8 mouse cellular contexts compared by ENCODE assay signal in genomic region chr16:91646681-91647419, GRCm38 (mm10). TPM values are rescaled to one million over a fixed set of nuclear protein-coding genes. Genes with fewer than 3 reads are reported as not detected.
DNase-seq lines count a peak whose midpoint lies in the region; ATAC-seq and TF ChIP-seq lines count a peak whose summit lies in the region.

Gart (minus strand) TSS chr16:91646952.

- peak within 1 kb of the TSS; percentile 93 for H3K4me2 ChIP-seq in forebrain, embryonic 14.5 days (ENCODE audit: low read length)
- H3K4me2 ChIP-seq in neural tube, embryonic 15.5 days = peak within 1 kb of the TSS; percentile 96

- H3K4me1 ChIP-seq in ES-Bruce4 (ENCODE audit: control insufficient read depth, insufficient read depth, low read length) = no peaks in the 10 kb centered on the region
- H3K4me1 ChIP-seq in forebrain, embryonic 14.5 days (ENCODE audit: control insufficient read depth, insufficient read depth, low read length) = peaks cover 9% of the 10 kb centered on the region
- peaks cover 22% of the 10 kb centered on the region for H3K4me1 ChIP-seq in neural tube, embryonic 15.5 days

- H3K27ac ChIP-seq in ES-Bruce4 (ENCODE audit: insufficient read depth, low read length) = peak within 1 kb of the TSS; percentile 72
- H3K27ac ChIP-seq in forebrain, embryonic 14.5 days (ENCODE audit: low read depth, low read length) = peak within 1 kb of the TSS; percentile 93
- H3K27ac ChIP-seq in neural tube, embryonic 15.5 days (replicated peaks) = peak within 1 kb of the TSS; percentile 99

- DNase-seq in forebrain, embryonic 14.5 days (ENCODE audit: low spot score) = peak; percentile 93
- DNase-seq in heart, postnatal 14 days = peak; percentile 96 to 97
- DNase-seq in layer of hippocampus, adult 11-12 months (ENCODE audit: low spot score) = peak; percentile 94
- peak; percentile 94 to 96 for DNase-seq in lung, adult 18-20 months
- peak; percentile 91 to 93 for DNase-seq in thymus, adult 18-20 months

- H3K9ac ChIP-seq in ES-Bruce4 (ENCODE audit: low read depth, poor library complexity, severe bottlenecking) = peak within 1 kb of the TSS; percentile 98
- H3K9ac ChIP-seq in forebrain, embryonic 14.5 days (ENCODE audit: low read length) = peak within 1 kb of the TSS; percentile 88
- H3K9ac ChIP-seq in neural tube, embryonic 15.5 days (replicated peaks) = peak within 1 kb of the TSS; percentile 95

- peak; percentile 88 for TF ChIP-seq POLR2A in ES-Bruce4 (IDR thresholded peaks at IDR 0.05; ENCODE audit: insufficient read depth, low read length)

- TF ChIP-seq EP300 in ES-Bruce4 (IDR thresholded peaks at IDR 0.05; ENCODE audit: insufficient read depth, low read depth, low read length) = 0 out of 2 replicates have a peak, but pooled peaks have one; percentile 4

- H3K27me3 ChIP-seq in ES-Bruce4 (ENCODE audit: control insufficient read depth, insufficient read depth, low read length, poor library complexity, severe bottlenecking) = no peaks in the 10 kb centered on the region
- no peaks in the 10 kb centered on the region for H3K27me3 ChIP-seq in forebrain, embryonic 14.5 days (replicated peaks; ENCODE audit: control insufficient read depth, insufficient read depth, low read length)
- H3K27me3 ChIP-seq in neural tube, embryonic 15.5 days (replicated peaks) = no peaks in the 10 kb centered on the region

- H3K36me3 ChIP-seq in ES-Bruce4 (ENCODE audit: control insufficient read depth, insufficient read depth, low read length, poor library complexity, severe bottlenecking) = peaks cover 24% of the 10 kb centered on the region
- peaks cover 14% of the 10 kb centered on the region for H3K36me3 ChIP-seq in forebrain, embryonic 14.5 days (ENCODE audit: control insufficient read depth, insufficient read depth, low read length)
- peaks cover 8% of the 10 kb centered on the region for H3K36me3 ChIP-seq in neural tube, embryonic 15.5 days

- TF ChIP-seq CTCF in ES-Bruce4 (IDR thresholded peaks at IDR 0.05; ENCODE audit: low read depth, low read length) = no peak

- H3K9me3 ChIP-seq in ES-Bruce4 (replicated peaks; ENCODE audit: control insufficient read depth, insufficient read depth, low read length, poor library complexity, severe bottlenecking) = no peaks in the 10 kb centered on the region
- no peaks in the 10 kb centered on the region for H3K9me3 ChIP-seq in forebrain, embryonic 14.5 days (replicated peaks; ENCODE audit: control insufficient read depth, low read length)
- H3K9me3 ChIP-seq in neural tube, embryonic 15.5 days (replicated peaks) = no peaks in the 10 kb centered on the region

- peak; percentile 91 for ATAC-seq in cerebellum, adult (ENCODE audit: insufficient number of reproducible peaks, low FRiP score, low TSS enrichment)
- peak; percentile 89 for ATAC-seq in forebrain, embryonic 14.5 days
- peak; percentile 91 for ATAC-seq in neural tube, embryonic 15.5 days (ENCODE audit: low FRiP score)

- H3K4me3 ChIP-seq in ES-Bruce4 (ENCODE audit: low read depth, low read length) = peak within 1 kb of the TSS; percentile 100
- H3K4me3 ChIP-seq in forebrain, embryonic 14.5 days (ENCODE audit: low read depth, low read length) = peak within 1 kb of the TSS; percentile 73
- peak within 1 kb of the TSS; percentile 78 for H3K4me3 ChIP-seq in neural tube, embryonic 15.5 days (replicated peaks)

- WGBS in forebrain, embryonic 14.5 days = under 1% methylated on average over 59 of the region's 59 CpGs
- under 1% methylated on average over 59 of the region's 59 CpGs for WGBS in neural tube, embryonic 15.5 days

- intact Hi-C loops in heart, postnatal 14 days (cut with DNase I) = loop anchor here (10.0 kb wide), 1 partner anchor 272 kb away; the partner anchor contains the start of gene Ifnar2

RNA-seq across cellular contexts. Expression of gene Gart, which starts in this region (rescaled TPM):
- 283 and 292 TPM in 2 replicates for polyA plus RNA-seq in ES-Bruce4 (2011; ENCODE audit: insufficient read depth, insufficient read length, low read depth, missing spikeins)
- polyA plus RNA-seq in forebrain, embryonic 14.5 days (2014; fragmentation: Nextera tagmentation; extraction: Ambion mirVana) = 64.9 and 66.7 TPM in 2 replicates
- 10 to 100 TPM; 52.8 to 56.6 TPM for total RNA-seq in heart, postnatal 14 days (2021)
- polyA plus RNA-seq in neural tube, embryonic 15.5 days (2015; fragmentation: Nextera tagmentation; extraction: Ambion mirVana) = 56.6 and 80.4 TPM in 2 replicates

Comparison
In these comparisons a context has a peak if more than half of its experiments do, and no peak if none do; other contexts are left out.
1. Peak in every context shown above with its lines: DNase-seq, ATAC-seq, H3K4me3 ChIP-seq and H3K27ac ChIP-seq.